Mouse (Mus musculus): ENCODE data around the gene Smg8.
"Not testable (repeated sequence)": the region's sequence is repeated elsewhere in the genome, so short reads cannot be mapped to it uniquely, and the experiment has no call there.

Smg8 gene

GRCm38 (mm10) chr11:87056286-87056685, 30.3 kb downstream of the Smg8 start:
- in situ Hi-C loops (cut with MboI; ENCODE audit: low pct_unique_long_range_greater_than_20kb in 1 of 2, low sequenced_read_pairs in 2 of 2, unreplicated experiment in 1 of 2) = no loop called here

- in situ Hi-C loops (cut with MboI; ENCODE audit: low pct_unique_long_range_greater_than_20kb in 1 of 2, low sequenced_read_pairs in 2 of 2, unreplicated experiment in 1 of 2) = not testable (repeated sequence)
Measured at GRCm38 (mm10) chr11:87048900-87049299, 37.7 kb downstream of the Smg8 start.

GRCm38 (mm10) chr11:87046968-87047367, 39.6 kb downstream of the Smg8 start:
- in situ Hi-C loops (cut with MboI; ENCODE audit: low pct_unique_long_range_greater_than_20kb in 1 of 2, low sequenced_read_pairs in 2 of 2, unreplicated experiment in 1 of 2) = no loop called here

GRCm38 (mm10) chr11:87043052-87043451, 43.5 kb downstream of the Smg8 start:
- in situ Hi-C loops (cut with MboI; ENCODE audit: low pct_unique_long_range_greater_than_20kb in 1 of 2, low sequenced_read_pairs in 2 of 2, unreplicated experiment in 1 of 2) = no loop called here

DNA sequence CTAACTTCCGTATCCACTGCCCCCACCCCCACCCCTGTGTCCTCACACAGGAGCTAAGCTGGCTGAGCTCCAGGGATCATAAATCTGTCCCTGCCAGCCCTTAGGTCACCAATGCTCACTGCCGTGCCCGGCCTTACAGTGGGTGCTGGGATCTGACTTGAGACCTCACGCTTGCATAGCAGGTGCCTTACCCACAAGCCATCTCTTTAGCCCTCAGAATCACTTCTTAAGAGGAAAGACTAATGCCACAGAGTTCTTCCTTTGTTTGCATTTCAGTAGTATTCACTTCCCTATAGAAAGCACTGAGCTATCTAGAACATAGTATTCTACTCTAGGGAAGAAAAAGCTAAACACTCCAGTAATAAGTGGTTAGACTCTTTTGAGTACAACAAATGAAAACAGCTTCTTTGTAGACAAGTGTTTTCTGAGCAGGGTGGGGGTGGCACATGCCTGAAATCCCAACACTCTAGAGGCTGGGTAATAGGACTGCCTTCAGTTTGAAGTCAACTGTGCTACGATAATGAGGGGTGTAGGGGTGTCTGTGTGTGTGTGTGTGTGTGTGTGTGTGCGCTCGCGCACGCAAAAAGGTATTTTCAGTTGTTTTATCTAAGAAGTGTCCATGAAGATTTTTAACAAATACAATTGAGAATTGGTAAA, 47.1 kb downstream of the Smg8 start:
- in situ Hi-C loops (cut with MboI; ENCODE audit: low pct_unique_long_range_greater_than_20kb in 1 of 2, low sequenced_read_pairs in 2 of 2, unreplicated experiment in 1 of 2) = no loop called here

- in situ Hi-C loops (cut with MboI; ENCODE audit: low pct_unique_long_range_greater_than_20kb in 1 of 2, low sequenced_read_pairs in 2 of 2, unreplicated experiment in 1 of 2) = no loop called here
Measured at GRCm38 (mm10) chr11:87036180-87036579, 50.4 kb downstream of the Smg8 start.

DNA sequence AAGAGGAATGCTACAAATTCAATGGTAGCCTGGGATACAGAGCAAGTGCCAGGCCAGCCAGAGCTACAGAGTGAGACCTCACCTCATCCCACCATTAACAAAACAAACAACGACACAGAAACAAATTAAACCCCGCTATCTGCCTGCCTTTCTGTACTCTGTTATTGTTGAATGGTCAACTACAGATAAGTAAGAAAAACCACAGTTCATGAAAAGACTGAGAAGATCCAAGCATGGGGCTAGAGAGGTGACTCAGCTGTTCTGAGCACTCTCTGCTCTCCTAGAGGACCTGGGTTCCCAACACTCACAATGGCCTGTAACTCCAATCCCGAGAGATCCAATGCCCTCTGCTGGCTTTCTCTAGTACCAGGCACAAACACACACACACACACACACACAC, 58.4 kb downstream of the Smg8 start:
- in situ Hi-C loops (cut with MboI; ENCODE audit: low pct_unique_long_range_greater_than_20kb in 1 of 2, low sequenced_read_pairs in 2 of 2, unreplicated experiment in 1 of 2) = no loop called here

Data from mouse embryonic stem cell (cell line).